Mouse (Mus musculus) kidney, postnatal 14 days (tissue): ENCODE measurements at regions not wholly inside any gene's neighbourhood (a gene's known extent, or its start where the extent isn't known, plus 50 kb on each side); places are given as distances from the start of the nearest gene placed in this dataset.

ENCODE experiments used
- DNase-seq: peaks from one replicate; pipeline ENCODE4 v3.0.0; 2022; ENCODE audit warnings: mixed read lengths

- DNase-seq, result no peak
Measured at GRCm38 (mm10) chr8:90499315-90499714, 151.2 kb upstream of the Tox3 start.

GRCm38 (mm10) chr8:90496658-90497163 lies 148.6 kb upstream of the Tox3 start:
- DNase-seq, result peak; percentile 4

- DNase-seq, result no peak
Measured at GRCm38 (mm10) chr8:90495943-90496371, 147.8 kb upstream of the Tox3 start.

GRCm38 (mm10) chr8:90492521-90493225 lies 144.5 kb upstream of the Tox3 start:
- DNase-seq, result no peak

- no peak for DNase-seq
Measured at GRCm38 (mm10) chr8:90491691-90492090, 143.5 kb upstream of the Tox3 start.

GRCm38 (mm10) chr8:90490734-90491441 lies 142.7 kb upstream of the Tox3 start:
- DNase-seq, result no peak

- DNase-seq, result no peak
Measured at GRCm38 (mm10) chr8:90486556-90486955, 138.4 kb upstream of the Tox3 start.

- DNase-seq, result peak; percentile 2
Measured at GRCm38 (mm10) chr8:90478149-90478548, 130.0 kb upstream of the Tox3 start.

- DNase-seq, result peak; percentile 33
Measured at GRCm38 (mm10) chr8:90474066-90474465, 125.9 kb upstream of the Tox3 start.

- no peak for DNase-seq
Measured at GRCm38 (mm10) chr8:90470826-90471225, 122.7 kb upstream of the Tox3 start.

- DNase-seq, result peak; percentile 6
Measured at GRCm38 (mm10) chr8:90463708-90464107, 115.6 kb upstream of the Tox3 start.

GRCm38 (mm10) chr8:90455321-90455720 lies 107.2 kb upstream of the Tox3 start:
- no peak for DNase-seq

- no peak for DNase-seq
Measured at GRCm38 (mm10) chr8:90454130-90454529, 106.0 kb upstream of the Tox3 start.

- no peak for DNase-seq
Measured at GRCm38 (mm10) chr8:90441058-90441851, 93.1 kb upstream of the Tox3 start.

GRCm38 (mm10) chr8:90414021-90414420 lies 65.9 kb upstream of the Tox3 start:
- no peak for DNase-seq
